Mouse (Mus musculus) heart, postnatal 0 days (tissue): ENCODE results near the gene Nmnat1. TPM values are rescaled to one million over a fixed set of nuclear protein-coding genes. Genes with fewer than 3 reads are reported as not detected.
"Not testable (repeated sequence)": the region's sequence is repeated elsewhere in the genome, so short reads cannot be mapped to it uniquely, and the experiment has no call there.

Source experiments
- ATAC-seq: fragments of 200-750 bp; cut with Nextera tagmentation; 2 replicates; pipeline ENCODE4 v1.8.0; 2017; ENCODE audit warnings: low read depth, moderate number of reproducible peaks, moderate library complexity; ENCODE audit not compliant: insufficient read depth
- DNase-seq: peaks from one replicate; pipeline ENCODE4 v3.0.0-alpha.2; 2016; ENCODE audit warnings: low spot score
- H3K27ac ChIP-seq: fragments of 300-500 bp; sonication (generic); 2 replicates; pipeline ENCODE4 v1.5.1; 2014; ENCODE audit warnings: low read depth, mild to moderate bottlenecking
- H3K27me3 ChIP-seq: fragments of 300-500 bp; sonication (generic); 2 replicates; pipeline ENCODE4 v1.6.1; 2014; ENCODE audit warnings: low read length, mixed read lengths; ENCODE audit not compliant: control insufficient read depth, insufficient read depth
- H3K36me3 ChIP-seq: fragments of 300-500 bp; sonication (generic); replicated peaks from 2 replicates; pipeline ENCODE4 v1.6.1; 2014; ENCODE audit warnings: low read length, mixed read lengths; ENCODE audit not compliant: control insufficient read depth, insufficient read depth
- H3K4me1 ChIP-seq: fragments of 300-500 bp; sonication (generic); 2 replicates; pipeline ENCODE4 v1.6.1; 2014; ENCODE audit warnings: antibody characterized with exemption; ENCODE audit not compliant: control insufficient read depth, insufficient read depth
- H3K4me2 ChIP-seq: fragments of 300-500 bp; sonication (generic); 2 replicates; pipeline ENCODE4 v1.6.1; 2014; ENCODE audit warnings: low read depth, mild to moderate bottlenecking, low read length, moderate library complexity
- H3K4me3 ChIP-seq: fragments of 300-500 bp; sonication (generic); 2 replicates; pipeline ENCODE4 v1.5.1; 2014; ENCODE audit warnings: low read depth, low read length
- H3K9ac ChIP-seq: fragments of 300-500 bp; sonication (generic); replicated peaks from 2 replicates; pipeline ENCODE4 v1.6.1; 2014; ENCODE audit warnings: low read depth, low read length, mixed read lengths
- H3K9me3 ChIP-seq: fragments of 300-500 bp; sonication (generic); replicated peaks from 2 replicates; pipeline ENCODE4 v1.6.1; 2016; ENCODE audit warnings: low read length; ENCODE audit not compliant: control insufficient read depth
- CTCF ChIP-seq: IDR thresholded peaks from 2 replicates; pipeline ENCODE4 v1.5.1; 2016; ENCODE audit warnings: antibody characterized with exemption, control low read depth, low read depth
- EP300 ChIP-seq: IDR thresholded peaks from 2 replicates; pipeline ENCODE4 v1.6.1; 2016; ENCODE audit warnings: antibody characterized with exemption, low read depth
- WGBS: fragments of 180-500 bp; shearing (Covaris S2); extraction: QIAGEN DNeasy Blood & Tissue Kit; methylation state at CpG from one replicate; pipeline ENCODE4 v1.1.7; 2014; 5-methylcytosine and 5-hydroxymethylcytosine counted together
- polyA plus RNA-seq: library from polyadenylated mRNA; unstranded; fragments of >200 nt; fragmentation: Nextera tagmentation; extraction: Ambion mirVana; gene quantifications from 2 replicates; pipeline ENCODE4 v1.2.1, GENCODE M21; 2015
- total RNA-seq: library from RNA; depleted of rRNA; stranded (reverse); fragments of >200 nt; gene quantifications from 2 replicates; pipeline ENCODE4 v1.2.3, GENCODE M21; 2014; ENCODE audit warnings: low replicate concordance

Gene Nmnat1
- total and polyA plus RNA-seq, 2 experiments from 2014 or later, result 14.4 to 15.3 TPM

GRCm38 (mm10) chr4:149463435-149463950, 21.5 kb downstream of the Nmnat1 start:
- Histone ChIP-seq H3K36me3 (peaks cover 6% of the 10 kb centered on the region; the same call in 1 of the 2 replicates), H3K4me1 (peaks cover 3% of the 10 kb centered on the region; the same call in 1 of the 2 replicates), H3K27me3 (no peaks in the 10 kb centered on the region), H3K27ac (no peak overlapping the region), H3K4me2 (no peak overlapping the region), H3K9me3 (no peaks in the 10 kb centered on the region), H3K9ac (no peak overlapping the region), H3K4me3 (no peak overlapping the region)
- no peak for TF ChIP-seq CTCF
- no peak for TF ChIP-seq EP300
- no peak for DNase-seq
- 64% methylated on average over 6 of the region's 6 CpGs for WGBS
- ATAC-seq, result no peak

- Histone ChIP-seq H3K9ac (no peak overlapping the region), H3K4me3 (no peak overlapping the region), H3K36me3 (no peaks in the 10 kb centered on the region), H3K27me3 (no peaks in the 10 kb centered on the region), H3K4me1 (peaks cover 3% of the 10 kb centered on the region; the same call in 1 of the 2 replicates), H3K9me3 (no peaks in the 10 kb centered on the region), H3K4me2 (no peak overlapping the region), H3K27ac (0 out of 2 replicates have a peak overlapping the region, but pooled peaks have one; percentile 1)
- DNase-seq, result no peak
- ATAC-seq, result no peak
- 70% methylated on average over 6 of the region's 6 CpGs for WGBS
- TF ChIP-seq EP300 (no peak), CTCF (no peak)
Measured at GRCm38 (mm10) chr4:149462305-149462971, 22.6 kb downstream of the Nmnat1 start.

GRCm38 (mm10) chr4:149461579-149462304, 23.3 kb downstream of the Nmnat1 start:
- Histone ChIP-seq H3K4me1 (peaks cover 3% of the 10 kb centered on the region; the same call in 1 of the 2 replicates), H3K9ac (no peak overlapping the region), H3K27ac (0 out of 2 replicates have a peak overlapping the region, but pooled peaks have one; percentile 1), H3K9me3 (no peaks in the 10 kb centered on the region), H3K27me3 (no peaks in the 10 kb centered on the region), H3K4me2 (no peak overlapping the region), H3K36me3 (no peaks in the 10 kb centered on the region), H3K4me3 (no peak overlapping the region)
- no peak for DNase-seq
- peak; percentile 31; the same call in 1 of the 2 replicates for ATAC-seq
- WGBS, result 49% methylated on average over 6 of the region's 7 CpGs
- no peak for TF ChIP-seq CTCF
- TF ChIP-seq EP300, result no peak

- H3K27ac ChIP-seq, DNase-seq, H3K36me3 ChIP-seq, ATAC-seq, H3K4me1 ChIP-seq, H3K4me3 ChIP-seq, H3K4me2 ChIP-seq, H3K9ac ChIP-seq, H3K9me3 ChIP-seq, H3K27me3 ChIP-seq: not testable (repeated sequence)
- WGBS, result 94% methylated on average over 2 of the region's 2 CpGs
Measured at GRCm38 (mm10) chr4:149460475-149460874, 24.5 kb downstream of the Nmnat1 start.

GRCm38 (mm10) chr4:149459425-149459824, 25.6 kb downstream of the Nmnat1 start:
- ATAC-seq, result no peak
- no peak overlapping the region for H3K4me3 ChIP-seq
- H3K36me3 ChIP-seq, result no peaks in the 10 kb centered on the region
- no peak overlapping the region for H3K27ac ChIP-seq
- WGBS, result 65% methylated on average over 1 of the region's 1 CpGs
- TF ChIP-seq EP300 (no peak), CTCF (no peak)
- H3K27me3 ChIP-seq, result no peaks in the 10 kb centered on the region
- H3K9me3 ChIP-seq, result no peaks in the 10 kb centered on the region
- H3K4me2 ChIP-seq, result no peak overlapping the region
- peaks cover 3% of the 10 kb centered on the region; the same call in 1 of the 2 replicates for H3K4me1 ChIP-seq
- H3K9ac ChIP-seq, result no peak overlapping the region
- no peak for DNase-seq
